Mouse (Mus musculus) monocyte, adult 5-6 weeks (primary cell): ENCODE results near the gene Plekhg2. TPM values are rescaled to one million over a fixed set of nuclear protein-coding genes. Genes with fewer than 3 reads are reported as not detected.
"Not testable (repeated sequence)": the region's sequence is repeated elsewhere in the genome, so short reads cannot be mapped to it uniquely, and the experiment has no call there.

Experiments used
- ATAC-seq: fragments of 153-309, 156-312 bp; replicated peaks from 2 replicates; pipeline ENCODE4 v1.8.0; 2017; ENCODE audit warnings: mild to moderate bottlenecking; ENCODE audit not compliant: low TSS enrichment, insufficient number of reproducible peaks, severe bottlenecking, poor library complexity, low FRiP score
- total RNA-seq: library from RNA; stranded (forward); fragments of 200-1000, 200-491, 200-594 nt; gene quantifications from 3 replicates; pipeline ENCODE4 v1.2.3, GENCODE M21; 2017

Plekhg2 gene
- total RNA-seq, result 8.4 to 13.1 TPM (median 12.7 TPM) in 3 replicates

GRCm38 (mm10) chr7:28372251-28373108 is at the start of gene Plekhg2:
Gene Plekhg2, minus strand, starts transcription at chr7:28372599.
- ATAC-seq, result peak; percentile 47

GRCm38 (mm10) chr7:28419416-28419815 is 47.0 kb upstream of the Plekhg2 start:
- no peak for ATAC-seq

GRCm38 (mm10) chr7:28418096-28418670 is 45.8 kb upstream of the Plekhg2 start:
- no peak for ATAC-seq

GRCm38 (mm10) chr7:28417368-28417767 is 45.0 kb upstream of the Plekhg2 start:
- no peak for ATAC-seq

- ATAC-seq, result no peak
These were observed 40.4 kb upstream of the Plekhg2 start for GRCm38 (mm10) chr7:28412826-28413225.

GRCm38 (mm10) chr7:28410841-28411475 is 38.6 kb upstream of the Plekhg2 start:
- ATAC-seq, result no peak

GRCm38 (mm10) chr7:28401942-28402341 is 29.5 kb upstream of the Plekhg2 start:
- no peak for ATAC-seq

- ATAC-seq, result no peak
These were observed 28.6 kb upstream of the Plekhg2 start for GRCm38 (mm10) chr7:28401030-28401429.

- ATAC-seq, result no peak
These were observed 26.4 kb upstream of the Plekhg2 start for GRCm38 (mm10) chr7:28398696-28399340.

GRCm38 (mm10) chr7:28398000-28398399 is 25.6 kb upstream of the Plekhg2 start:
- ATAC-seq, result no peak

GRCm38 (mm10) chr7:28395425-28395824 is 23.0 kb upstream of the Plekhg2 start:
- ATAC-seq, result no peak

GRCm38 (mm10) chr7:28393272-28393951 is 21.0 kb upstream of the Plekhg2 start:
- no peak for ATAC-seq

GRCm38 (mm10) chr7:28392429-28393271 is 20.3 kb upstream of the Plekhg2 start, which contains the start of the genes Med29 and Paf1:
Gene Med29, minus strand, starts transcription at chr7:28392708.
Gene Paf1, plus strand, starts transcription at chr7:28392951.
- peak; percentile 98 for ATAC-seq

- no peak for ATAC-seq
These were observed 17.9 kb upstream of the Plekhg2 start for GRCm38 (mm10) chr7:28390331-28390730.

GRCm38 (mm10) chr7:28387384-28387783 is 15.0 kb upstream of the Plekhg2 start:
- not testable (repeated sequence) for ATAC-seq

- not testable (repeated sequence) for ATAC-seq
These were observed 14.5 kb upstream of the Plekhg2 start for GRCm38 (mm10) chr7:28386877-28387276.

- peak; percentile 27 for ATAC-seq
These were observed 14.1 kb upstream of the Plekhg2 start for GRCm38 (mm10) chr7:28386462-28386861.

- ATAC-seq, result peak; percentile 16
These were observed 13.6 kb upstream of the Plekhg2 start for GRCm38 (mm10) chr7:28386007-28386406.
